Mouse (Mus musculus) retina, postnatal 7 days (tissue): ENCODE data around the gene Fam81b.
"Not testable (repeated sequence)": the region's sequence is repeated elsewhere in the genome, so short reads cannot be mapped to it uniquely, and the experiment has no call there.

ENCODE experiments used
- DNase-seq: peaks from one replicate; pipeline ENCODE4 v3.0.0-alpha.2; 2012; ENCODE audit warnings: low read depth, low spot score

Fam81b gene

DNA sequence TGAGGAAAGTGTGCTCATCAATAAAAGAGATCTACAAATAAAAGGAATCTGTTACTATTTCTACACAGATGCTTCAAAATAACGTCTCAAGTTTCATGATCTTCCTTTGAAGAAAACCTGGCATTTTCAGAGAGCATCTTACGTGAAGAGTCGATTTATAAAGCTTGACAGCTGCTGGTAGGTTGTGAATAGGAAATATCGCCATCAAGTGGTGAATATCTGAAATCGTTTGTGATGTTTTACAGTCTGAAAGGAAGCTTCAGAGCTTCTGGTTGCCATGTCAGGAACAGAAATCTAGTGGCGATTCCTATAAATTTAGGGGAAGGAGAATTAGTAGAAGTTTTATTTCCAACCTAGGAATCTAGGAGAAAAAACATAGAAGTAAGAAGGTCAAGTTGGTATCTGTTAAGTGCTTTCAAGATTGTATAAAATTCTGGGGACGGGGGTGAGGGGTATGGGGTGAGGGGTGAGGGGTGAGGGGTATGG is at the start of gene Fam81b:
Gene Fam81b, minus strand, starts transcription at position 436 of the 486 bp plus-strand sequence.
- no peak for DNase-seq

DNA sequence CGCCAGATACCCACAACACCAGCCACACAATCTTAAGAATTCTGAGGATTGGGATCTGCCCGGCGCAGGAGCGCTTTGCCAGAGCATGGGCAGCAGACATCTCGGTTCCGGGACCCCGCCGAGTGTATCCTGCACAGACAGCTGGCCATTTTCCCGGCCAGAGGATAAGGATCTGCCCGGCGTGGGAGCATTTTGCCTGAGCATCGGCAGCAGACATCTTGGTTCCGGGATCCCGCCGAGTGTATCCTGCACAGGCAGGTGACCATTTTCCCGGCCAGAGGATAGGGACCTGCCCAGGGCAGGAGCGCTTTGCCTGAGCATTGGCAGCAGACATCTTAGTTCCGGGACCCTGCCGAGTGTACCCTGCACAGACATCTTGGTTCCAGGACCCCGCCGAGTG is 41.1 kb upstream of the Fam81b start:
- DNase-seq: not testable (repeated sequence)

DNA sequence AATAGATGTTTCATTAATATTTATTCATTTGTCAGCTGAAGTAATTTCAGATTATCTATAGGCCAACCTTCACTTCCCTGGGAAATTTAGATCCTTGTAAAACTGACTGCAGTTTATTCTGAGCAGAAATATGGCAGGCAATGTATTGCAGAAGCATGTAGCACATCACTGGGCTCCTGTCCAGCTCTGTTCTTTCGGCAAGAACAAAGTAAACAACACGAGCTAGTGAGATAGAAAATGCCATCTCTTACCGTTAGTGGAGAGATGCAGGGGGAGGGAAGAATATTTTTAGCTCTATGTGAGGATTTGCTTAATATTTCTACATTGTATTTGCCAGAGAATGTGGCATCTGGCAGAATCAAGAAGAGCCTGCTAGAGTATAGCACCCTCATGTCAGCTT is 13.8 kb upstream of the Fam81b start:
- no peak for DNase-seq

GRCm38 (mm10) chr13:76311580-76311979 is 6.7 kb upstream of the Fam81b start:
- no peak for DNase-seq

DNA sequence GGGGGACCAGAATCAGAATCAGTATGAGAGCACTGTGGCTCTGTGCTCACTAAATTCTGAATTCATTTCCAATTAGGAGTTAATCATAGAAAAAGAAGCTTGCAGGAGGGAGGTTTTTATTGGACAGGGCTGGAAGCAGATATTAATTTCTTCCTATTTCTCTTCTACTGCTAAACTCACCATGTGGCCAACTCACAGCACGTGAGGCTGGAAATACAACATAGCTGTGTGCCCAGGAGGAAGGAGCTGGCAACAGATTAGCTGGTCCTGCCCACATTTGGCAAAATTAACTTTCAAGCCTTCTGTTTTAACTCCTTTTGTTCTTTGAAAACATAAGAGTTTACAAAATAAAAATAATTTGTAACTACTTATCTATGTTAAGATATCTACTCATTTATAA is 3.9 kb upstream of the Fam81b start:
- no peak for DNase-seq

GRCm38 (mm10) chr13:76305655-76306365 is 938 bp upstream of the Fam81b start:
- DNase-seq: no peak

GRCm38 (mm10) chr13:76305241-76305640 is 369 bp upstream of the Fam81b start:
- DNase-seq: no peak

- DNase-seq: no peak
Measured at GRCm38 (mm10) chr13:76304201-76304600, 671 bp downstream of the Fam81b start.

DNA sequence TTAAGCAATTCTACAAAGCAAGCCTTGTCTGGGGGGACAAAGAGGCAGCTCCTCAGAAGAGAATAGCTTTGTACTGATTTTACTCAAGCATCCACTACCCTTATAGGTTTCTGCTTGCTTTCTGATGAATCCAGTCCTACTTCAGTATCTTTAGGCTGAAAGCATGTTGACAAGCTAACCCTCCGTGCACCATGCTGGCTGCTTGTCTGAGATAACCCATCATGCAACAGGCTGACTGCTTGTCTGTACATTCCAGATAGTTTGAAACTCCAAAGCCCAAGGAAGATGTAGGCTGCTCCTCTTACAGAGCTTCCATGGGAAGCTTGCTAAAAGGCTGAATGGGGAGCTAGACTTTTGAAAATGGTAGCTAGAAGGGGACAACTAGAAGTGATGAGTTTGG is 1.7 kb downstream of the Fam81b start:
- no peak for DNase-seq

- DNase-seq: no peak
Measured at GRCm38 (mm10) chr13:76302056-76302455, 2.8 kb downstream of the Fam81b start.

GRCm38 (mm10) chr13:76292050-76292449 is 12.8 kb downstream of the Fam81b start:
- DNase-seq: no peak

GRCm38 (mm10) chr13:76284597-76284996 is 20.3 kb downstream of the Fam81b start:
- DNase-seq: no peak

GRCm38 (mm10) chr13:76264361-76265026 is 40.4 kb downstream of the Fam81b start:
- no peak for DNase-seq

DNA sequence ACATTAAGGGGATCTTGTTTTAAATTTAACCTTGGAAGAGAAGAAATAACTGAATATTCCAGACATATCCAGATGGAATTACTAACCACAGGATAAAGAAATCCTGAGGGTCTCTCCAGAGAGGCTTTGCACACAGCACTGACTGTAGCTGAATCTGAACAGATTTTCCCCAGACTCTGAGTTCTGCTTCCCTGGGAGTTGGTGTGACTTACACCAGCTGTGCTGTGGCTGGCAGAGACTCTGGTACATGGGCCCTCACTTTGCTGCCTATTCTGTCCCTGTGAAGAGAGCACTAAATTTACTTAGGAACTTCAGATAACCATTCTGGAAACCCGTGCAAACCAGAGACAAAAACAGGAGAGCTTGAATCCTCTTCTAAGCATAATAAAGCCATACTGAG is 46.1 kb downstream of the Fam81b start:
- DNase-seq: no peak

GRCm38 (mm10) chr13:76256350-76256749 is 48.5 kb downstream of the Fam81b start:
- DNase-seq: no peak

DNA sequence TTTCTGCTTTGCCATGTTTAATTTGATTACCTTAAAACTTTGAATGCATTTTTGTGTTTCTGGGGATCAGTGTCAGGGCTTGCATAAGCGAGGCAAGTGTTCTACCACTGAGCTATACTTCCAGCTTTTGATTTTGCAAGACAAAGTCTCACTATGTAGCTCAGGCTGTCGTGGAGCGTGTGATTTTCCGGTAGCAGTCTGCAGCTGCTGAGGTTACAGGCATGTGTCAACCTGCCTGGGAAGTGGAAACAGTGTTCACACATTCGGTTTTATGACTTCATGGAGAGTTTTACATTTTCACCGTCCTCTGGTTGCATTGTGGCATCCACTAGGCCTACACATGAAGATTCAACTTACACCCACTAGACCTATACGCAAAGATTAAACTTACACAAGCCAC is 54.8 kb downstream of the Fam81b start:
- DNase-seq: no peak

DNA sequence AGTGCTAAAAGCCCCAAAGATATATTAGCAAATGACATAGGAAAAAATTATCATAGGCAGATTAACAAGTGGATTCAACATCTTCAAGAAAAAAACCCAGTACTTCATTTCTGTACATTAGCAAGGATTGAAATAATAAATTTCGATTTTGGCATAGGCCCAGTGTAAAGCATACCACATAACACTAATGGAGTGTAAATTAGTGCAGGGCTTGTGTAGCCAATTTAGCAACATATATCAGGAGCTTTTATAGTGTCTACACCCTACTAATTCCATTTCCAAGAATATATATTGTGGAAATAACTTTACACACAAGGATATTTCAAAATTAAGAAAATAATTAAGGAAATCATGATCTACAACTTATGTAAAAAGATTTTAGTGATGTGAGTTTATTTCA is 55.8 kb downstream of the Fam81b start:
- DNase-seq: no peak

- no peak for DNase-seq
Measured at GRCm38 (mm10) chr13:76215397-76215796, 89.5 kb downstream of the Fam81b start.

- no peak for DNase-seq
Measured at GRCm38 (mm10) chr13:76214928-76215327, 89.9 kb downstream of the Fam81b start.

DNA sequence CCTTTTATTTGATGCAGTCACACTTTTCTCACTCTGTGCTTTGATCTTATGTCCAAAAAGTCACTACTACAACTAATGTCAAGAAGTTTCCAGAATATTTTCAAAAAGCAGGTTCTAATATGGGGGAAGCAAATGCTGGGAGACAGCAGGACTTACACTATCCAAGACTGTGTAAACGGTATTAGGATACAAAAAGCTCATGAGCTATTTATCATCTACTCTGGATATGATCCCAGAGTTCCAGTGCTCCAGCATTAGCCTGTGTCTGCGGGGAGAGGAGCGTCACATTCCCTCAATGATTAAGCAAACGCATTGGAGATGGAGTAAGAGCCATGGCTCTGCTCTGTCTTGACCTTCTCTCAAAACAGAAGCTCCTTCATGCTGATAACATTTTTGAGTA is 104.9 kb downstream of the Fam81b start:
- no peak for DNase-seq

DNA sequence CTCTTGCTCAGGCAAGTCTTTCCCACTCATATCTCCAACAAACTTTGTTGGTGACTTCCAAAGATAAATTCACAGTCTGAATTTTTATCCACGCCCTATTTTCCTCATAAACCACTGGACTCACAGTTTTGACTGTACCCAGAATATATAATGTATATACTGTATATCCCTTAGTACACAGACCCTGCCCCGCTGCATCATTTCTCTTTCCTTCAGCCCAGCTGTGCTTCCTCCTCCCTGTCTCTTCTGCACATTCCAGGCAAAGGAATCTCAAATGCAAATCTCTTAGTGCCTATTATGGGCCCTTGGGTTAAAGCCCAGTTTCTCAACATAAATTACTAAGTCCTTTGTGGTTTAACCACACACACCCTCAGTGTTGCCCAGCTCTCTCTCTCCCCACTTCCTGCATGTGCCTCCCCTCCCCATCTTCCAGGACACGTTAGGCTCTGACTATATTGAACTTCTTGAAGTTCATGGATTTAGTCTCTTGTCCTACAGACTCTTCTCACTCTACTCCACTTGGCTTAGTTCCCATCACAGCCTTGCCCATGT is 107.5 kb downstream of the Fam81b start:
- DNase-seq: no peak

DNA sequence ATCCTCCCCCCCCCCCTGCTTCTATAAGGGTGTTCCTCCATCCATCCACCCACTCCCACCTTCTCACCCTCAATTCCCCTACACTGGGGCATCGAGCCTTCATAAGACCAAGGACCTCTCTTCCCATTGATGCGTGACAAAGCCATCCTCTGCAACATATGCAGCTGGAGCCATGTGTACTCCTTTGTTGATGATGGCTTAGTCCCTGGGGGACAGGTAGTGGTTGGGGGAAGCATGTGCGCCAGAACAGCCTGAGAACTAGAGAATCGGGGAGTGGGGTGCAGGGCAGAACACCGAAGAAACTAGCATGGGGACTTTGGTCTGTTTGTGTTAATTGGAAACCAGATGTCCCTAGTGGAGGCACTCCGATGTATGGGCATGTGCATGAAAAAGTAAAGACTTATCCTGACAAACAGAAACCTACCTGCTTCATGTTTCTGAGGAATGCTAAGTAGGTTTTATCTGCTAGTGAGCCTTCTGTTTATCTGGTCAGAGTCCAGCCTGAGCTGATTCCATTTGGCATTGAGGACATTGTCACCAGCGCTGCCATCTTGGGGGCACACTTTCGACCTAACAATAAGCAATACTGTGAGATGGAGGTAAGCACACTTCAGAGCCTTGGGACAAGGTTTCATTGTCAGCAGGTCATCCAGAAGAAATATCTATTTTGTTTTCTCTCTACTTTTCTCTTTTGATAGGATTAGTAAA is 109.3 kb downstream of the Fam81b start:
- DNase-seq: no peak
